Mouse (Mus musculus): ENCODE results near the gene 1110004F10Rik.

- TF ChIP-seq POLR2A (IDR thresholded peaks at IDR 0.05; ENCODE audit: borderline replicate concordance, insufficient read depth, low read length) (no peak), CTCF (IDR thresholded peaks at IDR 0.05; ENCODE audit: borderline replicate concordance, insufficient read depth, low read depth, low read length) (no peak)
Observed at GRCm38 (mm10) chr7:116029991-116030390, 9.2 kb upstream of the 1110004F10Rik start.
